Mouse (Mus musculus) hindbrain, embryonic 15.5 days (tissue): ENCODE measurements around the gene Gfpt1. TPM values are rescaled to one million over a fixed set of nuclear protein-coding genes. Genes with fewer than 3 reads are reported as not detected.
"Not testable (repeated sequence)": the region's sequence is repeated elsewhere in the genome, so short reads cannot be mapped to it uniquely, and the experiment has no call there.

Experiments used
- ATAC-seq: fragments of 200-750 bp; cut with Nextera tagmentation; 2 replicates; pipeline ENCODE4 v1.8.0; 2017; ENCODE audit warnings: low read depth, moderate number of reproducible peaks, moderate TSS enrichment; ENCODE audit not compliant: low FRiP score
- H3K27ac ChIP-seq: fragments of 300-500 bp; sonication (generic); replicated peaks from 2 replicates; pipeline ENCODE4 v1.5.1; 2015; ENCODE audit warnings: mild to moderate bottlenecking, inconsistent platforms
- H3K27me3 ChIP-seq: fragments of 300-500 bp; sonication (generic); 2 replicates; pipeline ENCODE4 v1.6.1; 2015; ENCODE audit warnings: control low read depth, inconsistent platforms
- H3K36me3 ChIP-seq: fragments of 300-500 bp; sonication (generic); 2 replicates; pipeline ENCODE4 v1.6.1; 2015; ENCODE audit warnings: control low read depth, inconsistent platforms
- H3K4me1 ChIP-seq: fragments of 300-500 bp; sonication (generic); replicated peaks from 2 replicates; pipeline ENCODE4 v1.6.1; 2015; ENCODE audit warnings: control low read depth, inconsistent platforms
- H3K4me2 ChIP-seq: fragments of 300-500 bp; sonication (generic); 2 replicates; pipeline ENCODE4 v1.6.1; 2015; ENCODE audit warnings: moderate library complexity, mild to moderate bottlenecking, inconsistent platforms
- H3K4me3 ChIP-seq: fragments of 300-500 bp; sonication (generic); 2 replicates; pipeline ENCODE4 v1.5.1; 2015; ENCODE audit warnings: mild to moderate bottlenecking, inconsistent platforms
- H3K9ac ChIP-seq: fragments of 300-500 bp; sonication (generic); 2 replicates; pipeline ENCODE4 v1.6.1; 2015; ENCODE audit warnings: inconsistent platforms
- H3K9me3 ChIP-seq: fragments of 300-500 bp; sonication (generic); 2 replicates; pipeline ENCODE4 v1.6.1; 2016; ENCODE audit warnings: control low read depth, inconsistent platforms
- WGBS: fragments of 180-500 bp; shearing (Covaris S2); methylation state at CpG from one replicate; pipeline ENCODE4 v1.1.7; 2015; 5-methylcytosine and 5-hydroxymethylcytosine counted together
- polyA plus RNA-seq: library from polyadenylated mRNA; unstranded; fragments of >200 nt; fragmentation: Nextera tagmentation; extraction: Ambion mirVana; gene quantifications from 2 replicates; pipeline ENCODE4 v1.2.1, GENCODE M21; 2015

The Gfpt1 gene
- polyA plus RNA-seq, 1 experiment from 2014 or later = 20.2 TPM

GRCm38 (mm10) chr6:87018874-87019273, 23.8 kb upstream of the Gfpt1 start:
- ATAC-seq = no peak
- no peak overlapping the region for H3K9ac ChIP-seq
- H3K27me3 ChIP-seq = no peaks in the 10 kb centered on the region
- H3K4me3 ChIP-seq = no peak overlapping the region
- H3K27ac ChIP-seq = no peak overlapping the region
- H3K36me3 ChIP-seq = peaks cover 63% of the 10 kb centered on the region
- no peaks in the 10 kb centered on the region for H3K9me3 ChIP-seq
- H3K4me2 ChIP-seq = no peak overlapping the region
- 90% methylated on average over 8 of the region's 8 CpGs for WGBS
- H3K4me1 ChIP-seq = no peaks in the 10 kb centered on the region

DNA sequence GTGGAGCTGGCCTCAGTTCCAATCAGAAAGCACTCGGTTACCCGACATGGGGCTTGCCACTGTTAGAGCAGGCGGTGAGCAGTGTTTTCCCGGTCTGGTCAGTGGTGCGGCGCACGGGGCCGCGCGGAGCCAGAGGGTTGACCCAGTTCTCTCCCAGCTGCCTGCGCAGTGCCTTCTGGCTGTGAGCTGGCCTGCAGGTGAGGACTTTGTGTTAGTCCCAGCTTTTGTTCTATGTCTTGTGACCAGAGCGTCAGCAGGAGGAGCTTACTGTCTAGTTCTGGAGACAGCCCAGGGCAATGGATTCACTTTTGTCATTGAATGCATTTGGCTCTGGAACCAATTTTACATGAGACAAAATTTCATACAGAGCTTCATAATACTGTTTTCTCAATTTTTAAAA, 20.9 kb upstream of the Gfpt1 start:
- Histone ChIP-seq H3K36me3 (peaks cover 81% of the 10 kb centered on the region), H3K4me2 (no peak overlapping the region), H3K9ac (no peak overlapping the region), H3K9me3 (no peaks in the 10 kb centered on the region), H3K27me3 (no peaks in the 10 kb centered on the region), H3K4me1 (no peaks in the 10 kb centered on the region), H3K27ac (no peak overlapping the region), H3K4me3 (no peak overlapping the region)
- 97% methylated on average over 12 of the region's 12 CpGs for WGBS
- no peak for ATAC-seq

DNA sequence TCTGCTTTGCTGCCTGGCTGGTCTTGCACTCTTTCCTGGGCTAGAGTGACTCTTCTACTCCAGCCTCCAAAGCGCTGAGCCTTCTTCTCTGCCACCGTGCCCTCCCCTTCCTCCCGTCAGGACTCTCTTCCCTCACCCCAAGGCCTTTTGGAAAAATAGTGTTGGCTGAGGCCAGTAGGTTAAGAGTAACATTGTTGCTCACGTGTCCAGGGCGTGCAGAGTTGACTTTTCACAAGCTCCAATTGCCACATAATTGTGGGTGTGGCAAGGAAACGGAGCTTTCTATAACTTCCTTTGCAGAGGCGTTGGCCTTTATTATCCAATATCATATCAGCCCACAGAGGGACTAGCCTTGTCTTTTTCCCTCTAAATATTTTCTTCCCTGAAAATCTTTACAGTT, 15.7 kb upstream of the Gfpt1 start:
- Histone ChIP-seq H3K27me3 (no peaks in the 10 kb centered on the region), H3K4me3 (no peak overlapping the region), H3K27ac (no peak overlapping the region), H3K9ac (no peak overlapping the region), H3K36me3 (peaks cover 58% of the 10 kb centered on the region), H3K4me2 (no peak overlapping the region), H3K4me1 (no peaks in the 10 kb centered on the region), H3K9me3 (no peaks in the 10 kb centered on the region)
- no peak for ATAC-seq
- WGBS = 87% methylated on average over 7 of the region's 7 CpGs

DNA sequence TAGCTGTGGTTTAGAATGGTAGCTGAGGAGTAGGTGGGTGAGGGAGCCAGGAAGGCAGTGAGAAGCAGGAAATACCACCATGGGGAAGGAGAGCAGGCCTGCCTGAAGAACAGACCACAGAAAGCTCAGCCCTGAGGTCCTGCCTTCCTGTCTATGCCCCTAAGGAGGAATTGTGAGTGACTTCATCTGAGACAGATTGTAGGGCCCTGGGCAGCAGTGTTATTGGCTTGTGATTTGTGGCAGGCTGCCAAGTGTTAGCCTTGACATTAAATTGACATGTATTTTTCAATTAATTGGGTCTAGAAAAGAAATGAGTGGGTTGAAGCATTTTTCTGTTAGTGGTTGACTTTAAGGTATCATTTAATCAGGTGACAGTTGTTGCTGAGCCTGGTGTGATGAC, 13.8 kb upstream of the Gfpt1 start:
- no peaks in the 10 kb centered on the region for H3K27me3 ChIP-seq
- no peak for ATAC-seq
- no peak overlapping the region for H3K9ac ChIP-seq
- H3K36me3 ChIP-seq = peaks cover 44% of the 10 kb centered on the region
- H3K4me1 ChIP-seq = no peaks in the 10 kb centered on the region
- H3K9me3 ChIP-seq = no peaks in the 10 kb centered on the region
- H3K4me2 ChIP-seq = no peak overlapping the region
- H3K4me3 ChIP-seq = no peak overlapping the region
- H3K27ac ChIP-seq = no peak overlapping the region

DNA sequence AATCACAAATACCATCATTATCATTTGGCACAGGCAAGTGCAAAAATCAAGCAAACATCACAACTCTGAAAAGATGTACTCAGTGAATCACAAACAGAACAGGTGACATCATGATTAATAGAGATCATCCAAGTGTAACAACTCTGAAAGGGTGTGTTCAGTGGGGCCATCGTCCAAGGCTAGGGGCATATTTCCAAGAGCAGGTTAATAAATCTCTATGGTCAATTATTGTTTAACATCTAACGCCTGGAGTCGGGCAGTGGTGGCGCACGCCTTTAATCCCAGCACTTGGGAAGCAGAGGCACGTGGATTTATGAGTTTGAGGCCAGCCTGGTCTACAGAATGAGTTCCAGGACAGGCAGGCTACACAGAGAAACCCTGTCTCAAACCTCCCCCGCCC, 11.3 kb upstream of the Gfpt1 start:
- not testable (repeated sequence) for H3K9ac ChIP-seq, ATAC-seq, H3K27ac ChIP-seq, H3K9me3 ChIP-seq, H3K4me3 ChIP-seq, H3K27me3 ChIP-seq, H3K4me2 ChIP-seq, H3K4me1 ChIP-seq
- WGBS = 80% methylated on average over 7 of the region's 7 CpGs
- peaks cover 20% of the 10 kb centered on the region for H3K36me3 ChIP-seq

GRCm38 (mm10) chr6:87032401-87032800, 10.2 kb upstream of the Gfpt1 start:
- no peaks in the 10 kb centered on the region for H3K27me3 ChIP-seq
- no peak overlapping the region for H3K4me2 ChIP-seq
- H3K9ac ChIP-seq = no peak overlapping the region
- no peaks in the 10 kb centered on the region for H3K4me1 ChIP-seq
- no peak overlapping the region for H3K4me3 ChIP-seq
- WGBS = 95% methylated on average over 3 of the region's 3 CpGs
- no peaks in the 10 kb centered on the region for H3K9me3 ChIP-seq
- H3K27ac ChIP-seq = no peak overlapping the region
- H3K36me3 ChIP-seq = peaks cover 13% of the 10 kb centered on the region; the same call in 1 of the 2 replicates
- ATAC-seq = no peak

GRCm38 (mm10) chr6:87034395-87034794, 8.3 kb upstream of the Gfpt1 start:
- Histone ChIP-seq H3K9ac (no peak overlapping the region), H3K4me3 (no peak overlapping the region), H3K27me3 (no peaks in the 10 kb centered on the region), H3K27ac (no peak overlapping the region), H3K4me1 (no peaks in the 10 kb centered on the region), H3K36me3 (0 out of 2 replicates have a peak, but pooled peaks cover under 1% of the 10 kb centered on the region), H3K9me3 (no peaks in the 10 kb centered on the region), H3K4me2 (no peak overlapping the region)
- 97% methylated on average over 3 of the region's 3 CpGs for WGBS
- ATAC-seq = no peak

DNA sequence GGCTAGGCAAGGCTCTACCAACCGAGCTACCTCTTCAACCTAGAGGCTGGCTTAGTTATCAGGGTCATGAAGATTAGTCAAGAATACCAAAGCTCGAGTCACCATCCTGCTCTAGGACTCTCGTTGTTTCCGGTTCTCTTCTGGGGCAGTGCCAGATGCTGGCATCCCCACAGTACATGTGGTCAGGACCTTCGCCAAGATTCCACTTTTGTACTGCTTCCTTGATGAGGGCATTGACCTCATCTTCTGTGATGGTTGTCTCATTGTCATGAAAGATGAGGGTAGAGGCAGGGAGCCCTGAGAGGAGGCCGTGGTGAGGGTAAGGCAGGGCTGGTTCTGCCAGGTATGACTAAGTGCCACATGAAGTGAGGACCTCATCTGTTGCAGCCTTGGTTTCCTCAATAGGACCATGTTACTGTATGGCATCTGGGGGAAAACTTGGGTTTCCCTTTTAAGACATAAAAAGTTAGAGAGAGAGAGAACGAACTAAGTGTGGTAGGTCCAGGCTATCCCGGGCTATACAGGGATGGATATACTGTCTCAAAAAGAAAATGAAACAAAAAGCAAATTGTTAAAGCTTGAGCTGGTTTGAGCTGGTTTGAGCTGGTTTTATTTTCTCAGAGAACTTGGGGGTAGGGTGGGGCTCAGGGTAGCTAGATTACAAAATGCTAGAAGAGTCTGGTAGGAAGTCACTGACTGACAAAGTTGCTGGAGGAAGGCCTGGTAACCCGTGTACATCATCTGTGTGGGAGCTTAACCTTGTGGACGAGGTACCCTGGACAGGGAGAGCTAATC, 4.6 kb upstream of the Gfpt1 start:
- no peak overlapping the region for H3K27ac ChIP-seq

DNA sequence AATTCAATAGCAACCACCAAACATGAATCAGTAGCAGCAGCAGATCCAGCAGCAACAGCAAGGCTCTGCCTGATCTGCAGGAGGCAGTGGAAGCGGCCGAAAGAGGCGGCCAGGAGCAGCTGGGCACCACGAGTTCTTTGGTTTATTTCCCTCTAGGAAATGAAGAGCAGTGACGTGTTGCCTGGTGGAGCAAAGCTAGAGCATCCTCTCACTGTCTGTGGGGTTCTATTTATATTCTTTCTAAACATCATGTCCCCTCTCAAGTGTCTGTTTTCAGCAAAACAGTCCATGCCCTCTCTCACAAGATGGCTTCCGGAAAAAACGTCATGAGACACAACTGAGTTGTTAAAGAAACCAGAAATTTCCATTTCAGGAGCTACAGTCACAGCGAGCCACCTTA, 3.5 kb upstream of the Gfpt1 start:
- Histone ChIP-seq H3K4me1 (peaks cover 18% of the 10 kb centered on the region), H3K4me2 (no peak overlapping the region), H3K4me3 (no peak overlapping the region), H3K36me3 (no peaks in the 10 kb centered on the region), H3K9ac (no peak overlapping the region), H3K27me3 (no peaks in the 10 kb centered on the region), H3K27ac (no peak overlapping the region), H3K9me3 (no peaks in the 10 kb centered on the region)
- WGBS = 89% methylated on average over 8 of the region's 8 CpGs
- ATAC-seq = no peak

More for the DNA sequence above, 4.6 kb upstream of the Gfpt1 start:
- Histone ChIP-seq H3K4me1 (peaks cover 7% of the 10 kb centered on the region; the same call in 1 of the 2 replicates), H3K4me2 (no peak overlapping the region), H3K36me3 (no peaks in the 10 kb centered on the region), H3K9me3 (no peaks in the 10 kb centered on the region), H3K9ac (no peak overlapping the region), H3K27me3 (no peaks in the 10 kb centered on the region), H3K4me3 (no peak overlapping the region)
- WGBS = 90% methylated on average over 10 of the region's 10 CpGs
- ATAC-seq = no peak

GRCm38 (mm10) chr6:87040971-87041370, 1.7 kb upstream of the Gfpt1 start:
- Histone ChIP-seq H3K4me2 (no peak overlapping the region), H3K9me3 (no peaks in the 10 kb centered on the region), H3K9ac (no peak overlapping the region), H3K27ac (peak overlapping the region; percentile 23; the same call in 1 of the 2 replicates), H3K36me3 (no peaks in the 10 kb centered on the region), H3K27me3 (no peaks in the 10 kb centered on the region), H3K4me1 (peaks cover 26% of the 10 kb centered on the region), H3K4me3 (no peak overlapping the region)
- ATAC-seq = no peak
- whole genome bisulfite sequencing = 88% methylated on average over 4 of the region's 4 CpGs

GRCm38 (mm10) chr6:87041431-87041830, 1.2 kb upstream of the Gfpt1 start:
- H3K9ac ChIP-seq = no peak overlapping the region
- ATAC-seq = no peak
- peak overlapping the region; percentile 98; the same call in 1 of the 2 replicates for H3K4me3 ChIP-seq
- H3K36me3 ChIP-seq = no peaks in the 10 kb centered on the region
- H3K4me1 ChIP-seq = peaks cover 26% of the 10 kb centered on the region
- 89% methylated on average over 7 of the region's 7 CpGs for WGBS
- peak overlapping the region; percentile 68 for H3K4me2 ChIP-seq
- H3K27me3 ChIP-seq = no peaks in the 10 kb centered on the region
- peak overlapping the region; percentile 23; the same call in 1 of the 2 replicates for H3K27ac ChIP-seq
- H3K9me3 ChIP-seq = no peaks in the 10 kb centered on the region

- Histone ChIP-seq H3K36me3 (no peaks in the 10 kb centered on the region), H3K4me2 (peak overlapping the region; percentile 68), H3K4me3 (peak overlapping the region; percentile 98), H3K9ac (peak overlapping the region; percentile 77), H3K9me3 (no peaks in the 10 kb centered on the region), H3K27ac (peak overlapping the region; percentile 97), H3K4me1 (peaks cover 26% of the 10 kb centered on the region), H3K27me3 (no peaks in the 10 kb centered on the region)
- ATAC-seq = peak; percentile 28; the same call in 1 of the 2 replicates
- WGBS = under 1% methylated on average over 11 of the region's 11 CpGs
Measured at GRCm38 (mm10) chr6:87042004-87042336, 676 bp upstream of the Gfpt1 start.

DNA sequence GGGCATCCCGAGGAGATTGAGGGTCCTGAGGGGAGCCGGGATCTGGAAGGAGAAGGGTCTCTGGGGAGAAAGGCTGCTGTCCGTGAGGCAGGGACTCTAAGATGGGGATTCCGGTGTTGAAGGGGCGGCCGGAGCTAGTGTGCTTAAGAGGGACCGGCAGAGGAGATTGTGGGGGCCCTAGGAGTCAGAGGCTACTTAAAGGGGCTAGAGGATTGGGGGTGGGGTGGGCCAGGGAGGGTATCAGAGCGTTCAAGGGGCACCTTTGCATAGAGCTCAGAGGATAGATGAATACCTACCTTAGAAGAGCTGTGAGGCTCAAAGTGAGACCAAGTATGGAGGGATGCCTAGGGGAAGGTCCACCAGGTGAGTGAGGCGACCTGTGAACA, 478 bp downstream of the Gfpt1 start:
- peak overlapping the region; percentile 68 for H3K4me2 ChIP-seq
- H3K9me3 ChIP-seq = no peaks in the 10 kb centered on the region
- no peaks in the 10 kb centered on the region for H3K27me3 ChIP-seq
- peak overlapping the region; percentile 99 for H3K9ac ChIP-seq
- WGBS = 1% methylated on average over 9 of the region's 9 CpGs
- 0 out of 2 replicates have a peak, but pooled peaks cover 1% of the 10 kb centered on the region for H3K36me3 ChIP-seq
- no peak; the same call in 1 of the 2 replicates for ATAC-seq
- peak overlapping the region; percentile 98 for H3K4me3 ChIP-seq
- H3K27ac ChIP-seq = peak overlapping the region; percentile 97
- peaks cover 26% of the 10 kb centered on the region for H3K4me1 ChIP-seq
